Mouse (Mus musculus) hindbrain, postnatal 0 days (tissue): ENCODE measurements around the gene Ctsc. TPM values are rescaled to one million over a fixed set of nuclear protein-coding genes. Genes with fewer than 3 reads are reported as not detected.
A peak's percentile ranks its signal among the peaks of the same experiment; 100 is the strongest.

ENCODE experiments used
- ATAC-seq: fragments of 200-750 bp; cut with Nextera tagmentation; 2 replicates; pipeline ENCODE4 v1.8.0; 2017; ENCODE audit warnings: mild to moderate bottlenecking, moderate TSS enrichment, moderate library complexity
- DNase-seq: peaks from one replicate; pipeline ENCODE4 v3.0.0-alpha.2; 2015; ENCODE audit warnings: low spot score
- H3K27ac ChIP-seq: fragments of 300-500 bp; sonication (generic); 2 replicates; pipeline ENCODE4 v1.5.1; 2014; ENCODE audit warnings: mild to moderate bottlenecking
- H3K27me3 ChIP-seq: fragments of 300-500 bp; sonication (generic); 2 replicates; pipeline ENCODE4 v1.6.1; 2014; ENCODE audit warnings: low read length, mixed read lengths; ENCODE audit not compliant: insufficient read depth
- H3K36me3 ChIP-seq: fragments of 300-500 bp; sonication (generic); 2 replicates; pipeline ENCODE4 v1.6.1; 2014; ENCODE audit warnings: low read length, mixed read lengths; ENCODE audit not compliant: insufficient read depth
- H3K4me1 ChIP-seq: fragments of 300-500 bp; sonication (generic); 2 replicates; pipeline ENCODE4 v1.6.1; 2014; ENCODE audit warnings: antibody characterized with exemption, low read length, mixed read lengths; ENCODE audit not compliant: insufficient read depth
- H3K4me2 ChIP-seq: fragments of 300-500 bp; sonication (generic); 2 replicates; pipeline ENCODE4 v1.6.1; 2014; ENCODE audit warnings: low read depth, mild to moderate bottlenecking, low read length, moderate library complexity, mixed read lengths
- H3K4me3 ChIP-seq: fragments of 300-500 bp; sonication (generic); 2 replicates; pipeline ENCODE4 v1.5.1; 2014; ENCODE audit warnings: low read length
- H3K9ac ChIP-seq: fragments of 300-500 bp; sonication (generic); replicated peaks from 2 replicates; pipeline ENCODE4 v1.6.1; 2014; ENCODE audit warnings: mild to moderate bottlenecking, low read length, moderate library complexity, mixed read lengths
- H3K9me3 ChIP-seq: fragments of 300-500 bp; sonication (generic); 2 replicates; pipeline ENCODE4 v1.6.1; 2016; ENCODE audit warnings: low read length, mixed read lengths
- CTCF ChIP-seq: IDR thresholded peaks from 2 replicates; pipeline ENCODE4 v1.5.1; 2016; ENCODE audit warnings: antibody characterized with exemption, control low read depth, low read depth
- WGBS: fragments of 180-500 bp; shearing (Covaris S2); extraction: QIAGEN DNeasy Blood & Tissue Kit; methylation state at CpG from one replicate; pipeline ENCODE4 v1.1.7; 2014; 5-methylcytosine and 5-hydroxymethylcytosine counted together
- polyA plus RNA-seq: library from polyadenylated mRNA; unstranded; fragments of >200 nt; fragmentation: Nextera tagmentation; extraction: Ambion mirVana; gene quantifications from 2 replicates; pipeline ENCODE4 v1.2.1, GENCODE M21; 2015
- total RNA-seq: library from RNA; depleted of rRNA; stranded (reverse); fragments of >200 nt; gene quantifications from 2 replicates; pipeline ENCODE4 v1.2.3, GENCODE M21; 2014

The Ctsc gene
- total and polyA plus RNA-seq, 2 experiments from 2014 or later: 20.5 to 21.2 TPM

DNA sequence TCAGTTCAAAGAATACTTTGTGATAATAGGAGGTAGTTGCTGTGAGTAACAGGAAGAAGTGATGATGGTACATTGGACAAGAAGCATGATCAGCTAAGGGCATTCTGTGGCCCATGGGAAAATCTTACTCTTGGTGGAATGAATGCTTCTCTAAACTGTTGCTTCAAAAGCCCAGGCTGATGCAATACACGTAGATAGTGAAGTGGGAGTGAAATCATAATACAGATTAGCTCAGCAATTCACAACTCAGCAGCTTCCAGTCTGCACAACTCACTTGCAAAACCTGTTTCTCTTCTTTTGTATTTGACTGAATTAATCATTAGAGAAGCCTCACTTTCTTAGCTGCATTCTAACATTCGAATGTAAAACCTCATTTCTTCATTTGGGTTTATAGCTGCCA is 6.4 kb upstream of the Ctsc start:
- Histone ChIP-seq H3K27ac (no peak overlapping the region), H3K4me2 (no peak overlapping the region), H3K9ac (no peak overlapping the region), H3K9me3 (no peaks in the 10 kb centered on the region), H3K36me3 (no peaks in the 10 kb centered on the region), H3K4me3 (no peak overlapping the region), H3K27me3 (no peaks in the 10 kb centered on the region), H3K4me1 (no peaks in the 10 kb centered on the region)
- no peak for ATAC-seq
- 66% methylated on average over 2 of the region's 2 CpGs for WGBS
- DNase-seq: no peak
- TF ChIP-seq CTCF: no peak

DNA sequence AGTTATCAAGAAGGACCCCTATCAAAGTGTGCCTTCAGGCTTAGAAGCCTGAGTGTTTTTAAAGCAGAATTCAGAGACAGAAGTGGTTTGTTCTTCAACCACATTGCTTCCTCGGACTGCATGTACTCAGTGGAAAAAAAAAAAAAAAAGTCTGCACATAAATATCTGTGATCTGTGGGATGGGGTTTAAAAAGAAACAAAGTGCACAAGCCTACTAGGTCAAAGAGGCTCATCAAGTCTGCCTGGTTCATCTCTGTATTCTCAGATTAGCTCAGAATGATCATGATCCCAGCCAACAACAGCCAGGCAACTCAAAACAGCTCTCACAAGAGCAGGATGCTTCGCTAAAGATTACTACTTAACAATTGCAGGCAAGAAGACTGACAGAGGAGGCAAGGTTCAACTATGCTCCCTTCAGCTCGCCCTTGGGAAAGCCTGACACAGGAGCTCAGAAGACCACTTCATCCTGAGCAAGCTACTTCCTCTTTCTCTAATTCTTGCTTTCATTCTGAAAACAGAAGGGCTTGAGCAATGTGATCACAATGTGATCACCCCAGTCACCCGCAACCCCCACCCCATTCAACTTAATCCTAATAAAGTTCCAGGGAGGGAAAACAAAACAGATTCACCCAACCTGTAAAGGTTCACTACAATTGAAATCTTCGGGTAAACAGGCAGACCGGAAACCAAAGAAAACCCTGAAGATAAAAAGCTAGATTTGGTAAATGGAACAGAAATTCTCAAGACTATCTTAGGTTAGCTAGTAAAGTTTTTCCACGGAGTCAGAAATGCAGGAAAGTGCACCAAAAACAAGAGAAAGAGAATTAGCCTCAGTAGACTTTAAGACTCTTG is 745 bp upstream of the Ctsc start:
- ATAC-seq: no peak
- no peaks in the 10 kb centered on the region for H3K4me1 ChIP-seq
- H3K4me2 ChIP-seq: peak overlapping the region; percentile 96
- H3K36me3 ChIP-seq: no peaks in the 10 kb centered on the region
- no peak overlapping the region for H3K27ac ChIP-seq
- 46% methylated on average over 7 of the region's 7 CpGs for WGBS
- peak overlapping the region; percentile 47 for H3K4me3 ChIP-seq
- no peaks in the 10 kb centered on the region for H3K27me3 ChIP-seq
- no peaks in the 10 kb centered on the region for H3K9me3 ChIP-seq
- TF ChIP-seq CTCF: no peak
- H3K9ac ChIP-seq: 0 out of 2 replicates have a peak overlapping the region, but pooled peaks have one; percentile 41
- no peak for DNase-seq

DNA sequence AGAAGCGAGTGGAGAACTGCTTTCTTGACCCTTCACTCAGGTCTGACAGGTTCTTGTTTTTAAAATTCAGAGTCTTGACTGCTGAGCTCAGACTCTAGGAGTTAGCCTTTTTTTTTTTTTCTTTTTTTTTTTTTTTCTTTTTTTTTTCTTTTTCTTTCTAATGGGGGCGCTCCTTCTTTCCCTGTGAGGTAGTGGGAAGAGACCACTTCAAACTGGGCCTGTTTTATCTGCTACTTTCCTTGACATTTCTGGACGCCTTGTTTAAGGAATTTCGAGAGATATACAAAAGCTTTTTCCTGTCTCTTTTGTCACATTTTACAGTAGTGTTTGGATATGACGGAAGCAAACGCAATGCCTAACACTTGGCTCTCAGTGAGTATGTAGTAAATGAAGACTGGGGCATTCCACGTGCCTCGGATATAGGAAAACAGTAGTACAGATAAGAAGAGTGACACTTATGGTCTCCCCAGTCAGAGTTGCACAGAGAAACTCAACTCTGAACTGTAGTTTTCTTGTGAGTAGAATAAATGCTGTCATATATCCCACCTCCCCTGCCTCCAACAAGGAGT is 827 bp downstream of the Ctsc start:
- ATAC-seq: no peak
- peak overlapping the region; percentile 96 for H3K4me2 ChIP-seq
- 55% methylated on average over 8 of the region's 8 CpGs for WGBS
- peak overlapping the region; percentile 47 for H3K4me3 ChIP-seq
- H3K9me3 ChIP-seq: no peaks in the 10 kb centered on the region
- no peaks in the 10 kb centered on the region for H3K4me1 ChIP-seq
- H3K27ac ChIP-seq: no peak overlapping the region
- no peak for DNase-seq
- TF ChIP-seq CTCF: no peak
- H3K9ac ChIP-seq: no peak overlapping the region; the same call in 1 of the 2 replicates
- H3K27me3 ChIP-seq: no peaks in the 10 kb centered on the region
- no peaks in the 10 kb centered on the region for H3K36me3 ChIP-seq

DNA sequence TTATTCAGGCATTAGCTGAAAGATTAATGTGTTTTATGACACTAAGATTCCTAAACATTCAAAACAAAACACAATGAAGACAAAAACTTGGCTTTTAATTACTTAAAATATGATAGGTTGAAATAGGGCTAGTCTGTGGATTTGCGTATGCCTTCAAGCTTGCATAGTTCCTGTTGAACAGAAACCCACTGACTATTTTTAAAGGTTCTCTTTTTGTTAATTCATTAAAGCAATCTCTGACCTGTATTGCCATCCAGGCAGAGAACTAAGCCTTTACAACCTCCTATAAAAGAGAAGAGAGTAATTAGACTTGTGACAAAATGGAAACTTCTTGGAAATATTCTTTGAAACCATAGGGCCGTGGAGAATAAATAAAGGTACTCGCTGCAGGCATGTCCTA is 7.4 kb downstream of the Ctsc start:
- no peak overlapping the region for H3K27ac ChIP-seq
- H3K9me3 ChIP-seq: no peaks in the 10 kb centered on the region
- H3K27me3 ChIP-seq: no peaks in the 10 kb centered on the region
- no peaks in the 10 kb centered on the region for H3K4me1 ChIP-seq
- H3K4me3 ChIP-seq: no peak overlapping the region
- no peak for TF ChIP-seq CTCF
- no peak overlapping the region for H3K9ac ChIP-seq
- ATAC-seq (no peak), DNase-seq (no peak)
- WGBS: 83% methylated on average over 3 of the region's 3 CpGs
- H3K4me2 ChIP-seq: no peak overlapping the region
- H3K36me3 ChIP-seq: no peaks in the 10 kb centered on the region

DNA sequence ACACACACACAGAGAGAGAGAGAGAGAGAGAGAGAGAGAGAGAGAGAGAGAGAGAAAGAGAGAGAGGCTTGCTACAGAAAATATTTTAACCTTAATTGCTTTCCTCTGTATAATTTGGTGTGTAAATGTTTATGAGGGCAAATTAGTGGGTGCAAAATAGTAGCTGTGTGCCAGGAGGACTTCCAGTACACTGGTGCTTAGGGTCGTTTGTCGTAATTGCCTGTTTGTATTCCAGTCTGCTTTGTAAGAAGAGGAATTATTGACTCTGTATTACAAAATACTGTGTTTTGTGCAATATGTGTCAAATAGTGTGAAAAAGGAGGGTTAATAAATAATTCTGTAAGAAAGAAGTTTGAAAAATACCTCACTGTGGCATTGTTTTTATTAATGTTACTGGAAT is 13.2 kb downstream of the Ctsc start:
- Histone ChIP-seq H3K27ac (no peak overlapping the region), H3K4me1 (no peaks in the 10 kb centered on the region), H3K4me2 (no peak overlapping the region), H3K9me3 (no peaks in the 10 kb centered on the region), H3K9ac (no peak overlapping the region), H3K4me3 (no peak overlapping the region), H3K36me3 (no peaks in the 10 kb centered on the region), H3K27me3 (no peaks in the 10 kb centered on the region)
- 68% methylated on average over 2 of the region's 2 CpGs for WGBS
- DNase-seq (no peak), ATAC-seq (no peak)
- TF ChIP-seq CTCF: no peak

DNA sequence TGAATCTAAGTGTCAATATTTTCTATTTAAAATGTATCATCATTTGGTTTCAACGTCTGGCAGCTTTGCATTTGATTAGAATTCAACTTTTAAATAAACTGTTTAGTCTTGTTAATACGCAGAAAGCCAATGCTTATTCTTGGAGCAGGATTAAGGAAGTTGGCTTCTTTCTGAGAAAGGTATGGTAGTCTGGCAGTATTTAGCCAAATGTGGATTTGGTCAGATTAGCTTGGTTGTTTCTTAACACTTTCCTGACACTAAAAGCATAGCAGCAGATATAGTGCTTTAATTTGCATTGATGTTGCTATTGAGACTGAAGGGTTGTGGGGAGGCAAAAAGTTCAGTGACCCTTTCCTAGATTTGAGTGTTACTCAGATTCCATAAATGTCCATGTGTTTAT is 14.2 kb downstream of the Ctsc start:
- Histone ChIP-seq H3K4me3 (no peak overlapping the region), H3K4me2 (no peak overlapping the region), H3K9me3 (no peaks in the 10 kb centered on the region), H3K9ac (no peak overlapping the region), H3K4me1 (no peaks in the 10 kb centered on the region), H3K27me3 (no peaks in the 10 kb centered on the region), H3K36me3 (no peaks in the 10 kb centered on the region), H3K27ac (no peak overlapping the region)
- DNase-seq: no peak
- TF ChIP-seq CTCF: no peak
- ATAC-seq: no peak
- 74% methylated on average over 2 of the region's 2 CpGs for WGBS

DNA sequence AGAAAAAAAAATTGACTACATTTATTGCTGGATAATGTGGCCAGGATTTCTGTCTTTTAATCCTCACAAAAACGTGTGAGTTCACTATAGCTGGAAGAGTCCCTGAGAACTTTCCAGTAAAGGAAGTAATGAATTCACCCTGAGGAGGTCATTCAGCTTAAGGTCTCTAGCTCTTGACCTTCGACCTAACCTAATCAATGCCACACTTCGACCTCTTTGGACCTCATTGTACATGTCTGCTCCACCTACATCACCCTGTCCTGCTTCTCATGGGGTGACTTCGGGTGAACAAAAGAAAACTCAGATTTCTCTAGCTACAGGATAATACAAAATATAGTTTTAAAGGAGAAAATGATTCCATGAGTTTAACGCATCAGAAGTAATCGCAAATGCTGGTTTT is 16.0 kb downstream of the Ctsc start:
- Histone ChIP-seq H3K27me3 (no peaks in the 10 kb centered on the region), H3K36me3 (no peaks in the 10 kb centered on the region), H3K4me1 (no peaks in the 10 kb centered on the region), H3K9ac (no peak overlapping the region), H3K4me3 (no peak overlapping the region), H3K27ac (no peak overlapping the region), H3K9me3 (no peaks in the 10 kb centered on the region), H3K4me2 (no peak overlapping the region)
- no peak for DNase-seq
- ATAC-seq: no peak
- WGBS: 61% methylated on average over 6 of the region's 6 CpGs
- no peak for TF ChIP-seq CTCF
